Mouse (Mus musculus): ENCODE measurements around the gene Mbd5.

The Mbd5 gene

GRCm38 (mm10) chr2:49344287-49344686 is 395.0 kb downstream of the Mbd5 start:
- no peak for DNase-seq (ENCODE audit: low read depth, low spot score)

- DNase-seq (ENCODE audit: low read depth, low spot score): peak; percentile 18
These were observed 396.5 kb downstream of the Mbd5 start for GRCm38 (mm10) chr2:49345786-49346185.

GRCm38 (mm10) chr2:49349813-49350212 is 400.5 kb downstream of the Mbd5 start:
- DNase-seq (ENCODE audit: low read depth, low spot score): peak; percentile 49

GRCm38 (mm10) chr2:49350852-49351251 is 401.5 kb downstream of the Mbd5 start:
- no peak for DNase-seq (ENCODE audit: low read depth, low spot score)

- no peak for DNase-seq (ENCODE audit: low read depth, low spot score)
These were observed 404.8 kb downstream of the Mbd5 start for GRCm38 (mm10) chr2:49354066-49354465.

- no peak for DNase-seq (ENCODE audit: low read depth, low spot score)
These were observed 406.6 kb downstream of the Mbd5 start for GRCm38 (mm10) chr2:49355867-49356266.

- DNase-seq (ENCODE audit: low read depth, low spot score): peak; percentile 73
These were observed 409.0 kb downstream of the Mbd5 start for GRCm38 (mm10) chr2:49358128-49358814.

- DNase-seq (ENCODE audit: low read depth, low spot score): peak; percentile 58
These were observed 409.7 kb downstream of the Mbd5 start for GRCm38 (mm10) chr2:49358839-49359520.

GRCm38 (mm10) chr2:49359706-49360105 is 410.4 kb downstream of the Mbd5 start:
- no peak for DNase-seq (ENCODE audit: low read depth, low spot score)

- no peak for DNase-seq (ENCODE audit: low read depth, low spot score)
These were observed 415.2 kb downstream of the Mbd5 start for GRCm38 (mm10) chr2:49364546-49364945.

GRCm38 (mm10) chr2:49366878-49367545 is 417.7 kb downstream of the Mbd5 start:
- no peak for DNase-seq (ENCODE audit: low read depth, low spot score)

- no peak for DNase-seq (ENCODE audit: low read depth, low spot score)
These were observed 418.2 kb downstream of the Mbd5 start for GRCm38 (mm10) chr2:49367546-49367917.

GRCm38 (mm10) chr2:49371632-49372031 is 422.3 kb downstream of the Mbd5 start:
- peak; percentile 7 for DNase-seq (ENCODE audit: low read depth, low spot score)

- no peak for DNase-seq (ENCODE audit: low read depth, low spot score)
These were observed 423.3 kb downstream of the Mbd5 start for GRCm38 (mm10) chr2:49372586-49372985.

All from brain, adult 2 months (tissue).